Mouse (Mus musculus) neural tube, embryonic 14.5 days (tissue): ENCODE measurements at regions not wholly inside any gene's neighbourhood (a gene's known extent, or its start where the extent isn't known, plus 50 kb on each side); places are given as distances from the start of the nearest gene placed in this dataset.

Source experiments
- ATAC-seq: fragments of 200-750 bp; cut with Nextera tagmentation; 2 replicates; pipeline ENCODE4 v1.8.0; 2017; ENCODE audit warnings: low read depth, mild to moderate bottlenecking, moderate TSS enrichment, moderate library complexity
- H3K27ac ChIP-seq: fragments of 300-500 bp; sonication (generic); 2 replicates; pipeline ENCODE4 v1.5.1; 2014; ENCODE audit warnings: low read depth, mild to moderate bottlenecking, control low read depth, low read length, moderate library complexity, mixed read lengths
- H3K27me3 ChIP-seq: fragments of 300-500 bp; sonication (generic); 2 replicates; pipeline ENCODE4 v1.6.1; 2014; ENCODE audit warnings: low read length; ENCODE audit not compliant: control insufficient read depth, insufficient read depth
- H3K36me3 ChIP-seq: fragments of 300-500 bp; sonication (generic); 2 replicates; pipeline ENCODE4 v1.6.1; 2014; ENCODE audit warnings: low read length, mixed read lengths; ENCODE audit not compliant: control insufficient read depth, insufficient read depth
- H3K4me1 ChIP-seq: fragments of 300-500 bp; sonication (generic); 2 replicates; pipeline ENCODE4 v1.6.1; 2014; ENCODE audit warnings: low read length; ENCODE audit not compliant: control insufficient read depth, insufficient read depth
- H3K4me2 ChIP-seq: fragments of 300-500 bp; sonication (generic); 2 replicates; pipeline ENCODE4 v1.6.1; 2014; ENCODE audit warnings: mild to moderate bottlenecking, low read depth, low read length, control low read depth
- H3K4me3 ChIP-seq: fragments of 300-500 bp; sonication (generic); 2 replicates; pipeline ENCODE4 v1.5.1; 2014; ENCODE audit warnings: low read depth, low read length, control low read depth, mixed read lengths
- H3K9ac ChIP-seq: fragments of 300-500 bp; sonication (generic); replicated peaks from 2 replicates; pipeline ENCODE4 v1.6.1; 2014; ENCODE audit warnings: low read depth, mild to moderate bottlenecking, control low read depth, low read length, mixed read lengths
- H3K9me3 ChIP-seq: fragments of 300-500 bp; sonication (generic); 2 replicates; pipeline ENCODE4 v1.6.1; 2016; ENCODE audit warnings: low read length; ENCODE audit not compliant: control insufficient read depth
- WGBS: fragments of 180-500 bp; shearing (Covaris S2); extraction: QIAGEN DNeasy Blood & Tissue Kit; methylation state at CpG from one replicate; pipeline ENCODE4 v1.1.7; 2014; 5-methylcytosine and 5-hydroxymethylcytosine counted together

DNA sequence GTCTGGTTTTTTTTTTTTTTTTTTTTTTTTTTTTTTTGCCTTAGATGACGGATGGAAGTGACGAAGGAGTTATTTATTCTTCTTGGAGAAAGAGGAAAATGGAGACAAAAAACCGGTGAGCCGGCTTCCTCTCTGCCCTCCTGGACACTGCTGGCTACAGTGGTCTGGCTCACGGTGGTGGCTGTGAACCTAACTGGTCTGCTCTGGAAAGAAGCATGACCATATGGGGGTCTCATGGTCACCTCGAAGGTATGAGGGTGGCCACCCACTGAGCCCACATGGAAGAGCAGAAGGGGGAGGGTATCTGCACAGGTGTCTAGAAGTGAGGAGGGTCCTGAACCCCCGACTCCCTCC is 116.7 kb upstream of the Sulf2 start:
- WGBS = 69% methylated on average over 7 of the region's 7 CpGs
- H3K4me1 ChIP-seq = peaks cover 11% of the 10 kb centered on the region; the same call in 1 of the 2 replicates
- no peak for ATAC-seq

GRCm38 (mm10) chr2:166271373-166272189 is 116.1 kb upstream of the Sulf2 start:
- no peaks in the 10 kb centered on the region for H3K9me3 ChIP-seq
- no peak overlapping the region for H3K4me3 ChIP-seq
- H3K27me3 ChIP-seq = no peaks in the 10 kb centered on the region
- peaks cover 11% of the 10 kb centered on the region; the same call in 1 of the 2 replicates for H3K4me1 ChIP-seq
- H3K36me3 ChIP-seq = no peaks in the 10 kb centered on the region
- no peak overlapping the region for H3K27ac ChIP-seq
- ATAC-seq = no peak
- H3K9ac ChIP-seq = no peak overlapping the region
- 42% methylated on average over 11 of the region's 11 CpGs for WGBS
- no peak overlapping the region for H3K4me2 ChIP-seq

More for the DNA sequence above, 116.7 kb upstream of the Sulf2 start:
- Histone ChIP-seq H3K9ac (no peak overlapping the region), H3K4me2 (no peak overlapping the region), H3K27me3 (no peaks in the 10 kb centered on the region), H3K36me3 (no peaks in the 10 kb centered on the region), H3K9me3 (no peaks in the 10 kb centered on the region), H3K4me3 (no peak overlapping the region), H3K27ac (no peak overlapping the region)

DNA sequence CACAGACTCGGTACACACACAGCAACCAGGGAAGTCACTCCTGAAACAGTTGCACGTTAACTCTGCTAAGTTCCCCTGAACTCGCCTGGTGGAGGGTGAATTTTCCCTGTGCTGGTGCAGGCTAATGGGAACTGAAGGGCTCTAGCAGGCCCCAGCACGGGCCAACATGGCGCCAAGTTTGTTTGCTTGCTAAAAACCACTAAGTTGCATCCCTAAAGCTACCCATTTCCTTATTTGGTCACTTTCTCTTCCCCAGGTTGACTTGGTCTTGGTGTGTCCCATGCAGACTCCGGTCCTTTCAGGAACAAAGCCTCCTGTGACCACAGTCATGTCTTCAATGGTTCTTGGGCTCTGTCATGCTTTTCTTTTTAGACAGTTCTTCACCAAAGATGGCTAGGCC is 114.5 kb upstream of the Sulf2 start:
- ATAC-seq = no peak
- no peaks in the 10 kb centered on the region for H3K36me3 ChIP-seq
- peaks cover 11% of the 10 kb centered on the region; the same call in 1 of the 2 replicates for H3K4me1 ChIP-seq
- H3K4me3 ChIP-seq = no peak overlapping the region
- no peak overlapping the region for H3K9ac ChIP-seq
- H3K27me3 ChIP-seq = no peaks in the 10 kb centered on the region
- H3K27ac ChIP-seq = no peak overlapping the region
- WGBS = 94% methylated on average over 6 of the region's 6 CpGs
- H3K4me2 ChIP-seq = no peak overlapping the region
- no peaks in the 10 kb centered on the region for H3K9me3 ChIP-seq

- no peaks in the 10 kb centered on the region for H3K9me3 ChIP-seq
- WGBS = 91% methylated on average over 4 of the region's 4 CpGs
- H3K36me3 ChIP-seq = no peaks in the 10 kb centered on the region
- H3K4me2 ChIP-seq = no peak overlapping the region
- H3K9ac ChIP-seq = no peak overlapping the region
- no peaks in the 10 kb centered on the region for H3K27me3 ChIP-seq
- 0 out of 2 replicates have a peak, but pooled peaks cover 3% of the 10 kb centered on the region for H3K4me1 ChIP-seq
- no peak for ATAC-seq
- H3K4me3 ChIP-seq = no peak overlapping the region
- H3K27ac ChIP-seq = no peak overlapping the region
Observed at GRCm38 (mm10) chr2:166266915-166267314, 111.5 kb upstream of the Sulf2 start.

- Histone ChIP-seq H3K9ac (no peak overlapping the region), H3K4me2 (no peak overlapping the region), H3K27ac (no peak overlapping the region), H3K4me3 (no peak overlapping the region), H3K9me3 (no peaks in the 10 kb centered on the region), H3K27me3 (no peaks in the 10 kb centered on the region), H3K4me1 (0 out of 2 replicates have a peak, but pooled peaks cover 2% of the 10 kb centered on the region), H3K36me3 (no peaks in the 10 kb centered on the region)
- no peak for ATAC-seq
- WGBS = 67% methylated on average over 9 of the region's 9 CpGs
Observed at GRCm38 (mm10) chr2:166266507-166266906, 111.0 kb upstream of the Sulf2 start.

GRCm38 (mm10) chr2:166264756-166265155 is 109.3 kb upstream of the Sulf2 start:
- H3K4me1 ChIP-seq = no peaks in the 10 kb centered on the region
- no peaks in the 10 kb centered on the region for H3K9me3 ChIP-seq
- no peaks in the 10 kb centered on the region for H3K36me3 ChIP-seq
- no peaks in the 10 kb centered on the region for H3K27me3 ChIP-seq
- H3K9ac ChIP-seq = no peak overlapping the region
- no peak; the same call in 1 of the 2 replicates for ATAC-seq
- no peak overlapping the region for H3K4me3 ChIP-seq
- 72% methylated on average over 9 of the region's 9 CpGs for WGBS
- no peak overlapping the region for H3K27ac ChIP-seq
- H3K4me2 ChIP-seq = no peak overlapping the region

DNA sequence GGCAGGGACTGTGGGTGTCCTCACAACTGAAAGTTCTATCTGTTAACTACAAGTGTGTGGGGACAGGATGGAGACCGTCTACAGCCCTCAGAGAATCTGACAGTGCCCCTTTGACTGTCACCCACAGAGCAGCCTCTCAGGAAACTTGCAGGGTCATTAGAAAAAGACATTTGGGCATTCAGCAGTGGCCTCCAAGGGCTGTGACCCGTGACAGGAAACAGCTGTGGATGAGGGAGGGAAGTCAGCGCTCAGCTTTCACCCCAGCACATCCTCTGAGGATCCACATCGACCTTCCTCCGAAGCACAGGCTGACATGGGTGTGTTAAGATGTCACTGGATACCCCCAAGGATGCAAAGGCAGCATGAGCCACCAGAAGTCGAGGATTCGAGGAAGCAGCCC is 106.3 kb upstream of the Sulf2 start:
- no peak overlapping the region for H3K4me2 ChIP-seq
- no peaks in the 10 kb centered on the region for H3K36me3 ChIP-seq
- H3K27ac ChIP-seq = no peak overlapping the region
- H3K9ac ChIP-seq = no peak overlapping the region
- H3K27me3 ChIP-seq = no peaks in the 10 kb centered on the region
- no peak overlapping the region for H3K4me3 ChIP-seq
- H3K4me1 ChIP-seq = peaks cover 5% of the 10 kb centered on the region; the same call in 1 of the 2 replicates
- ATAC-seq = no peak
- 47% methylated on average over 7 of the region's 7 CpGs for WGBS
- H3K9me3 ChIP-seq = no peaks in the 10 kb centered on the region

DNA sequence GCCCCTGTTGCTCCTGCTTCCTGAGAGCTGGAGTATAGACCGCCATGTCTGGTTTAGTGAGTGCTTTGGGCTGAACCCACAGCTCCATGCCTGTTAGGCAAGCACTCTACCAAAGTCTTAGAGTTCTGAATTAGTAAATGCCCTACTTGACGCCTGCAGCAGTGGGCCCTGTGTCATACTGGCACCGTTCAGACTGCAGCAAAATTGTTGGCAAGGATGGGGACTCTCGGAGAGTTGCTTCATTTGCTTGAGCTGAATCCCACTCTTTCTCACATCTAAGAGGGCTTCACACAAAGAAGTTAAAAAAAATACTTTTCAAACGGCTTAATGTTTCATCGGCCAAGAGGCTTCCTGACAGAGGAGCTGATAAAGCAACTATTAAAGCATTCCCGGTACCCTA is 105.6 kb upstream of the Sulf2 start:
- no peak overlapping the region for H3K27ac ChIP-seq
- 69% methylated on average over 7 of the region's 7 CpGs for WGBS

GRCm38 (mm10) chr2:166258771-166259180 is 103.3 kb upstream of the Sulf2 start:
- no peaks in the 10 kb centered on the region for H3K9me3 ChIP-seq
- 0 out of 2 replicates have a peak overlapping the region, but pooled peaks have one; percentile 13 for H3K9ac ChIP-seq
- peaks cover 5% of the 10 kb centered on the region; the same call in 1 of the 2 replicates for H3K4me1 ChIP-seq
- ATAC-seq = no peak
- no peaks in the 10 kb centered on the region for H3K27me3 ChIP-seq
- H3K36me3 ChIP-seq = no peaks in the 10 kb centered on the region
- H3K4me3 ChIP-seq = no peak overlapping the region
- peak overlapping the region; percentile 3; the same call in 1 of the 2 replicates for H3K27ac ChIP-seq
- 6% methylated on average over 7 of the region's 7 CpGs for WGBS
- H3K4me2 ChIP-seq = no peak overlapping the region

More for the DNA sequence above, 105.6 kb upstream of the Sulf2 start:
- Histone ChIP-seq H3K4me3 (no peak overlapping the region), H3K9ac (no peak overlapping the region), H3K36me3 (no peaks in the 10 kb centered on the region), H3K9me3 (no peaks in the 10 kb centered on the region), H3K4me1 (peaks cover 5% of the 10 kb centered on the region; the same call in 1 of the 2 replicates), H3K4me2 (no peak overlapping the region), H3K27me3 (no peaks in the 10 kb centered on the region)
- no peak for ATAC-seq
